Mouse (Mus musculus) liver, embryonic 14.5 days (tissue): ENCODE measurements around the gene Atp12a.

ENCODE experiments used
- CTCF ChIP-seq: IDR thresholded peaks from 2 replicates; pipeline ENCODE4 v1.5.1; 2016; ENCODE audit warnings: antibody characterized with exemption, low read depth, control low read depth
- EP300 ChIP-seq: IDR thresholded peaks from 2 replicates; pipeline ENCODE4 v1.6.1; 2016; ENCODE audit warnings: antibody characterized with exemption, low read depth

GRCm38 (mm10) chr14:56379336-56379735 is 14.5 kb downstream of the Atp12a start:
- no peak for TF ChIP-seq CTCF
- no peak for TF ChIP-seq EP300
